Mouse (Mus musculus): ENCODE results near the gene Gria4. TPM values are rescaled to one million over a fixed set of nuclear protein-coding genes. Genes with fewer than 3 reads are reported as not detected.

Gria4 gene
- polyA plus RNA-seq, 1 experiment from 2014 or later, result 1.3 TPM

- no peaks in the 10 kb centered on the region for H3K4me1 ChIP-seq
- H3K36me3 ChIP-seq, result no peaks in the 10 kb centered on the region
- no peak overlapping the region for H3K4me3 ChIP-seq
- 79% methylated on average over 2 of the region's 2 CpGs for WGBS
- no peak overlapping the region for H3K27ac ChIP-seq
- H3K27me3 ChIP-seq (ENCODE audit: low read depth, poor library complexity, severe bottlenecking), result no peaks in the 10 kb centered on the region
- DNase-seq (ENCODE audit: low spot score), result no peak
- no peaks in the 10 kb centered on the region for H3K9me3 ChIP-seq (replicated peaks)
Observed at GRCm38 (mm10) chr9:4665691-4666090, 130.3 kb downstream of the Gria4 start.

GRCm38 (mm10) chr9:4662421-4662820 lies 133.6 kb downstream of the Gria4 start:
- 67% methylated on average over 1 of the region's 1 CpGs for WGBS
- H3K36me3 ChIP-seq, result no peaks in the 10 kb centered on the region

GRCm38 (mm10) chr9:4658951-4659350 lies 137.1 kb downstream of the Gria4 start:
- DNase-seq (ENCODE audit: low spot score), result no peak
- Histone ChIP-seq H3K27me3 (ENCODE audit: low read depth, poor library complexity, severe bottlenecking) (no peaks in the 10 kb centered on the region), H3K4me1 (no peaks in the 10 kb centered on the region), H3K9me3 (replicated peaks) (no peaks in the 10 kb centered on the region), H3K27ac (no peak overlapping the region), H3K36me3 (no peaks in the 10 kb centered on the region), H3K4me3 (no peak overlapping the region)

More at GRCm38 (mm10) chr9:4662421-4662820, 133.6 kb downstream of the Gria4 start:
- no peak overlapping the region for H3K4me3 ChIP-seq
- no peak for DNase-seq (ENCODE audit: low spot score)
- no peak overlapping the region for H3K27ac ChIP-seq
- no peaks in the 10 kb centered on the region for H3K9me3 ChIP-seq (replicated peaks)
- no peaks in the 10 kb centered on the region for H3K27me3 ChIP-seq (ENCODE audit: low read depth, poor library complexity, severe bottlenecking)
- H3K4me1 ChIP-seq, result no peaks in the 10 kb centered on the region

- H3K36me3 ChIP-seq, result no peaks in the 10 kb centered on the region
- H3K4me3 ChIP-seq, result no peak overlapping the region
- H3K27ac ChIP-seq, result no peak overlapping the region
- H3K4me1 ChIP-seq, result no peaks in the 10 kb centered on the region
- no peaks in the 10 kb centered on the region for H3K27me3 ChIP-seq (ENCODE audit: low read depth, poor library complexity, severe bottlenecking)
- WGBS, result 76% methylated on average over 1 of the region's 1 CpGs
- H3K9me3 ChIP-seq (replicated peaks), result no peaks in the 10 kb centered on the region
- no peak for DNase-seq (ENCODE audit: low spot score)
Observed at GRCm38 (mm10) chr9:4654333-4654732, 141.7 kb downstream of the Gria4 start.

- 62% methylated on average over 2 of the region's 2 CpGs for WGBS
- no peaks in the 10 kb centered on the region for H3K4me1 ChIP-seq
- H3K27me3 ChIP-seq (ENCODE audit: low read depth, poor library complexity, severe bottlenecking), result no peaks in the 10 kb centered on the region
- H3K27ac ChIP-seq, result no peak overlapping the region
- H3K9me3 ChIP-seq (replicated peaks), result no peaks in the 10 kb centered on the region
- no peak for DNase-seq (ENCODE audit: low spot score)
- H3K36me3 ChIP-seq, result no peaks in the 10 kb centered on the region
- no peak overlapping the region for H3K4me3 ChIP-seq
Observed at GRCm38 (mm10) chr9:4639192-4639900, 156.7 kb downstream of the Gria4 start.

GRCm38 (mm10) chr9:4631910-4632309 lies 164.1 kb downstream of the Gria4 start:
- H3K36me3 ChIP-seq, result no peaks in the 10 kb centered on the region
- no peaks in the 10 kb centered on the region for H3K9me3 ChIP-seq (replicated peaks)
- no peak overlapping the region for H3K27ac ChIP-seq
- DNase-seq (ENCODE audit: low spot score), result no peak
- H3K4me1 ChIP-seq, result no peaks in the 10 kb centered on the region
- 85% methylated on average over 4 of the region's 4 CpGs for WGBS
- no peak overlapping the region for H3K4me3 ChIP-seq
- H3K27me3 ChIP-seq (ENCODE audit: low read depth, poor library complexity, severe bottlenecking), result no peaks in the 10 kb centered on the region

GRCm38 (mm10) chr9:4615286-4615685 lies 180.7 kb downstream of the Gria4 start:
- no peaks in the 10 kb centered on the region for H3K36me3 ChIP-seq
- H3K27ac ChIP-seq, result no peak overlapping the region
- H3K4me1 ChIP-seq, result no peaks in the 10 kb centered on the region
- H3K27me3 ChIP-seq (ENCODE audit: low read depth, poor library complexity, severe bottlenecking), result no peaks in the 10 kb centered on the region
- H3K4me3 ChIP-seq, result no peak overlapping the region
- H3K9me3 ChIP-seq (replicated peaks), result no peaks in the 10 kb centered on the region
- DNase-seq (ENCODE audit: low spot score), result no peak

GRCm38 (mm10) chr9:4605354-4605753 lies 190.7 kb downstream of the Gria4 start:
- H3K4me3 ChIP-seq, result no peak overlapping the region

GRCm38 (mm10) chr9:4604236-4604635 lies 191.8 kb downstream of the Gria4 start:
- no peak for DNase-seq (ENCODE audit: low spot score)
- Histone ChIP-seq H3K27me3 (ENCODE audit: low read depth, poor library complexity, severe bottlenecking) (no peaks in the 10 kb centered on the region), H3K4me3 (no peak overlapping the region), H3K4me1 (no peaks in the 10 kb centered on the region), H3K9me3 (replicated peaks) (no peaks in the 10 kb centered on the region), H3K36me3 (no peaks in the 10 kb centered on the region), H3K27ac (no peak overlapping the region)

More at GRCm38 (mm10) chr9:4605354-4605753, 190.7 kb downstream of the Gria4 start:
- H3K36me3 ChIP-seq, result no peaks in the 10 kb centered on the region
- no peaks in the 10 kb centered on the region for H3K27me3 ChIP-seq (ENCODE audit: low read depth, poor library complexity, severe bottlenecking)
- no peaks in the 10 kb centered on the region for H3K4me1 ChIP-seq
- H3K9me3 ChIP-seq (replicated peaks), result no peaks in the 10 kb centered on the region
- no peak for DNase-seq (ENCODE audit: low spot score)
- no peak overlapping the region for H3K27ac ChIP-seq
- WGBS, result 94% methylated on average over 3 of the region's 3 CpGs

- H3K27me3 ChIP-seq (ENCODE audit: low read depth, poor library complexity, severe bottlenecking), result no peaks in the 10 kb centered on the region
- 91% methylated on average over 2 of the region's 2 CpGs for WGBS
- H3K36me3 ChIP-seq, result no peaks in the 10 kb centered on the region
- no peaks in the 10 kb centered on the region for H3K9me3 ChIP-seq (replicated peaks)
- DNase-seq (ENCODE audit: low spot score), result no peak
- no peaks in the 10 kb centered on the region for H3K4me1 ChIP-seq
- H3K27ac ChIP-seq, result no peak overlapping the region
- H3K4me3 ChIP-seq, result no peak overlapping the region
Observed at GRCm38 (mm10) chr9:4601788-4602187, 194.2 kb downstream of the Gria4 start.

- DNase-seq (ENCODE audit: low spot score), result no peak
- Histone ChIP-seq H3K4me3 (no peak overlapping the region), H3K4me1 (no peaks in the 10 kb centered on the region), H3K36me3 (no peaks in the 10 kb centered on the region), H3K27me3 (ENCODE audit: low read depth, poor library complexity, severe bottlenecking) (no peaks in the 10 kb centered on the region), H3K9me3 (replicated peaks) (no peaks in the 10 kb centered on the region), H3K27ac (no peak overlapping the region)
- 92% methylated on average over 5 of the region's 5 CpGs for WGBS
Observed at GRCm38 (mm10) chr9:4573596-4573995, 222.4 kb downstream of the Gria4 start.

GRCm38 (mm10) chr9:4555415-4555959 lies 240.5 kb downstream of the Gria4 start:
- Histone ChIP-seq H3K4me1 (peaks cover 2% of the 10 kb centered on the region; the same call in 1 of the 2 replicates), H3K27me3 (ENCODE audit: low read depth, poor library complexity, severe bottlenecking) (no peaks in the 10 kb centered on the region), H3K27ac (no peak overlapping the region), H3K36me3 (no peaks in the 10 kb centered on the region), H3K9me3 (replicated peaks) (no peaks in the 10 kb centered on the region), H3K4me3 (no peak overlapping the region)
- WGBS, result 72% methylated on average over 4 of the region's 4 CpGs
- DNase-seq (ENCODE audit: low spot score), result no peak

- 96% methylated on average over 1 of the region's 1 CpGs for WGBS
Observed at GRCm38 (mm10) chr9:4539218-4539617, 256.8 kb downstream of the Gria4 start.

More at GRCm38 (mm10) chr9:4539218-4539617, 256.8 kb downstream of the Gria4 start:
- H3K9me3 ChIP-seq (replicated peaks), result no peaks in the 10 kb centered on the region
- no peaks in the 10 kb centered on the region for H3K27me3 ChIP-seq (ENCODE audit: low read depth, poor library complexity, severe bottlenecking)
- no peak overlapping the region for H3K4me3 ChIP-seq
- H3K27ac ChIP-seq, result no peak overlapping the region
- no peak for DNase-seq (ENCODE audit: low spot score)
- H3K4me1 ChIP-seq, result no peaks in the 10 kb centered on the region
- H3K36me3 ChIP-seq, result no peaks in the 10 kb centered on the region

Data from limb, embryonic 10.5 days (tissue).